Mouse (Mus musculus) heart, embryonic 11.5 days (tissue): ENCODE measurements around the gene Mrtfa. TPM values are rescaled to one million over a fixed set of nuclear protein-coding genes. Genes with fewer than 3 reads are reported as not detected.

Experiments
- ATAC-seq: fragments of 200-750 bp; cut with Nextera tagmentation; replicated peaks from 2 replicates; pipeline ENCODE4 v1.8.0; 2017; ENCODE audit warnings: moderate library complexity; ENCODE audit not compliant: insufficient number of reproducible peaks, low FRiP score, low TSS enrichment
- H3K27ac ChIP-seq: fragments of 300-500 bp; sonication (generic); 2 replicates; pipeline ENCODE4 v1.5.1; 2014; ENCODE audit warnings: mild to moderate bottlenecking, low read depth, low read length
- H3K27me3 ChIP-seq: fragments of 300-500 bp; sonication (generic); 2 replicates; pipeline ENCODE4 v1.6.1; 2014; ENCODE audit warnings: mild to moderate bottlenecking, low read length, mixed read lengths; ENCODE audit not compliant: control insufficient read depth, insufficient read depth
- H3K36me3 ChIP-seq: fragments of 300-500 bp; sonication (generic); 2 replicates; pipeline ENCODE4 v1.6.1; 2014; ENCODE audit warnings: mild to moderate bottlenecking, low read length, moderate library complexity, mixed read lengths; ENCODE audit not compliant: control insufficient read depth, insufficient read depth
- H3K4me1 ChIP-seq: fragments of 300-500 bp; sonication (generic); 2 replicates; pipeline ENCODE4 v1.6.1; 2014; ENCODE audit warnings: low read length; ENCODE audit not compliant: control insufficient read depth, insufficient read depth
- H3K4me2 ChIP-seq: fragments of 300-500 bp; sonication (generic); 2 replicates; pipeline ENCODE4 v1.6.1; 2014; ENCODE audit warnings: mild to moderate bottlenecking, moderate library complexity
- H3K4me3 ChIP-seq: fragments of 300-500 bp; sonication (generic); 2 replicates; pipeline ENCODE4 v1.5.1; 2014; ENCODE audit warnings: low read depth, low read length
- H3K9ac ChIP-seq: fragments of 300-500 bp; sonication (generic); 2 replicates; pipeline ENCODE4 v1.6.1; 2014; ENCODE audit warnings: mild to moderate bottlenecking, low read depth, low read length, moderate library complexity
- H3K9me3 ChIP-seq: fragments of 300-500 bp; sonication (generic); replicated peaks from 2 replicates; pipeline ENCODE4 v1.6.1; 2016; ENCODE audit warnings: low read length; ENCODE audit not compliant: control insufficient read depth
- WGBS: fragments of 180-500 bp; shearing (Covaris S2); extraction: QIAGEN DNeasy Blood & Tissue Kit; methylation state at CpG from one replicate; pipeline ENCODE4 v1.1.7; 2014; ENCODE audit not compliant: insufficient replicate concordance; 5-methylcytosine and 5-hydroxymethylcytosine counted together
- polyA plus RNA-seq: library from polyadenylated mRNA; unstranded; fragments of >200 nt; fragmentation: Nextera tagmentation; extraction: Ambion mirVana; gene quantifications from 2 replicates; pipeline ENCODE4 v1.2.1, GENCODE M21; 2014

Gene Mrtfa
- polyA plus RNA-seq, 1 experiment from 2014 or later: 20.9 TPM

- WGBS: 77% methylated on average over 5 of the region's 5 CpGs
Measured at GRCm38 (mm10) chr15:81015068-81015744, 175.4 kb downstream of the Mrtfa start.

DNA sequence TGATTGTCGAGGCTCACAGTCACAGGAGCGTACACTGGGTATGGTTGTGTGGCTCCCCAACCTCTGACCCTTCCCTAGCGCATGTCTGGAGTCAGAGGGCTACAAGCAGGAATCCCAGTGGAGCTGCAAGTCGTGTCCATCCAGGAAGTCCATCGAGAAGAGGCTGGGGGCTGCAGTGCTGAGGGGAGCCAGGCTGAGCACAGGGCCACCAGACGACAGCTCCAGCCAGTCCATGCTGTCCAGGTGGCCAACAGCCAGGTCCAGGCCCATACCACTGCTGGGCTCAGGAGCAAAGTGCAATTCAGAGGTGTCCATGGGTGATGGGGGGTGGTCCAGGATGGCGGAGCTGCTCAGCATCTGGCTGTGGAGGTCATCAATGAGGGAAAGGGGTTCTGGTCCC lies 177.4 kb downstream of the Mrtfa start:
- Histone ChIP-seq H3K9ac (no peak overlapping the region), H3K27me3 (no peaks in the 10 kb centered on the region), H3K4me3 (no peak overlapping the region), H3K9me3 (no peaks in the 10 kb centered on the region), H3K27ac (no peak overlapping the region), H3K4me1 (0 out of 2 replicates have a peak, but pooled peaks cover 2% of the 10 kb centered on the region), H3K36me3 (peaks cover 14% of the 10 kb centered on the region), H3K4me2 (no peak overlapping the region)
- WGBS: 84% methylated on average over 7 of the region's 7 CpGs
- no peak for ATAC-seq

More at GRCm38 (mm10) chr15:81015068-81015744, 175.4 kb downstream of the Mrtfa start:
- no peak overlapping the region for H3K4me2 ChIP-seq
- H3K9me3 ChIP-seq: no peaks in the 10 kb centered on the region
- no peaks in the 10 kb centered on the region for H3K4me1 ChIP-seq
- H3K9ac ChIP-seq: no peak overlapping the region
- no peak overlapping the region for H3K4me3 ChIP-seq
- H3K36me3 ChIP-seq: peaks cover 17% of the 10 kb centered on the region
- no peak overlapping the region for H3K27ac ChIP-seq
- no peaks in the 10 kb centered on the region for H3K27me3 ChIP-seq
- ATAC-seq: no peak

DNA sequence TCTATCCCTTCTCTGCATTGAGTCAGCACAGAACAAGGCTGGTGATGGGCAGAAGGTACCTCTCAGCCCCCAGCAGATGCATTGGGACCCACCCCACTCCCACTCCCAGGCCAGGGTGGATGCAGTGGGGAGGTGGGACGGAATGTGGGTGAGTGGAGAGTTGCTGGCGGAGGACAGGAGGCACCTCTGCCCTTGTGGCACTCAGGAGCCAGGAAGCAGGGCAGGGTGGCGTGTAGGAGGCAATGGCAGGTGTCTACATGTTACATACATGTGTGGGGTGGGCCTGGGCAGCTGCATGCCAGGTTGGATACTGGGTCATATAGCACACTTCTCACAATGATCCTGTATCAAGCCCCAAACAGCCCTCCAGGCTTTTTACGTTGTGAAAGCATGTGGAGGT lies 178.2 kb downstream of the Mrtfa start:
- no peak overlapping the region for H3K9ac ChIP-seq
- no peak overlapping the region for H3K4me3 ChIP-seq
- no peak overlapping the region for H3K4me2 ChIP-seq
- 0 out of 2 replicates have a peak, but pooled peaks cover 2% of the 10 kb centered on the region for H3K4me1 ChIP-seq
- H3K36me3 ChIP-seq: peaks cover 10% of the 10 kb centered on the region
- ATAC-seq: no peak
- H3K9me3 ChIP-seq: no peaks in the 10 kb centered on the region
- 89% methylated on average over 4 of the region's 4 CpGs for WGBS
- H3K27ac ChIP-seq: no peak overlapping the region
- no peaks in the 10 kb centered on the region for H3K27me3 ChIP-seq

GRCm38 (mm10) chr15:81011523-81011922 lies 179.0 kb downstream of the Mrtfa start:
- H3K4me3 ChIP-seq: no peak overlapping the region
- WGBS: 62% methylated on average over 2 of the region's 3 CpGs
- ATAC-seq: no peak
- H3K27ac ChIP-seq: no peak overlapping the region
- no peak overlapping the region for H3K9ac ChIP-seq
- peaks cover 7% of the 10 kb centered on the region for H3K36me3 ChIP-seq
- H3K4me1 ChIP-seq: 0 out of 2 replicates have a peak, but pooled peaks cover 2% of the 10 kb centered on the region
- no peaks in the 10 kb centered on the region for H3K9me3 ChIP-seq
- no peaks in the 10 kb centered on the region for H3K27me3 ChIP-seq
- H3K4me2 ChIP-seq: no peak overlapping the region

- Histone ChIP-seq H3K27ac (no peak overlapping the region), H3K9me3 (no peaks in the 10 kb centered on the region), H3K27me3 (no peaks in the 10 kb centered on the region), H3K36me3 (peaks cover 3% of the 10 kb centered on the region; the same call in 1 of the 2 replicates), H3K4me1 (0 out of 2 replicates have a peak, but pooled peaks cover 2% of the 10 kb centered on the region), H3K4me2 (no peak overlapping the region), H3K4me3 (no peak overlapping the region), H3K9ac (no peak overlapping the region)
- WGBS: 72% methylated on average over 7 of the region's 7 CpGs
- ATAC-seq: no peak
Measured at GRCm38 (mm10) chr15:81010114-81010513, 180.4 kb downstream of the Mrtfa start.

DNA sequence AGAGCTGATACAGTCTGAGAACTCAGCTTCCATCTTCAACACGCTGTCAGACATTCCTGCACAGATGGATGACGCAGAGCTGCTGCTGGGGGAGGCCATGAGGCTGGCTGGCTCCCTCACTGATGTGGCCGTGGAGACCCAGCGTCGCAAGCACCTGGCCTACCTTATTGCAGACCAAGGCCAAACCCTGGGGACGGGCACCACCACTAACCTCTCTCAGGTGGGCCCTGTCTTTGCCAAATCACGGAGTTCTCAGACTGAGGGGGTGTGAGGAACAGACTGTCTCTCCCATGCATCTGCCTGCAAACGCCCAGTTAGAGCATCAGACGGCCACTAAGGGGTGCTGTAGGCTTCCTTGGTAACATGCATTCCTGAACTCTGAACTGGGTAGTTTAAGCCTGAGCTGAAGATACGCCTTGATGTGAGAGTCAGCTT lies 181.9 kb downstream of the Mrtfa start:
- no peak overlapping the region for H3K27ac ChIP-seq
- peaks cover 2% of the 10 kb centered on the region; the same call in 1 of the 2 replicates for H3K36me3 ChIP-seq
- no peak overlapping the region for H3K4me3 ChIP-seq
- H3K27me3 ChIP-seq: no peaks in the 10 kb centered on the region
- WGBS: 53% methylated on average over 10 of the region's 10 CpGs
- no peaks in the 10 kb centered on the region for H3K9me3 ChIP-seq
- H3K4me1 ChIP-seq: 0 out of 2 replicates have a peak, but pooled peaks cover 2% of the 10 kb centered on the region
- H3K9ac ChIP-seq: no peak overlapping the region
- no peak for ATAC-seq
- no peak overlapping the region for H3K4me2 ChIP-seq

- Histone ChIP-seq H3K4me3 (no peak overlapping the region), H3K36me3 (peaks cover 4% of the 10 kb centered on the region; the same call in 1 of the 2 replicates), H3K4me1 (0 out of 2 replicates have a peak, but pooled peaks cover 2% of the 10 kb centered on the region), H3K9ac (no peak overlapping the region), H3K9me3 (no peaks in the 10 kb centered on the region), H3K27ac (no peak overlapping the region), H3K4me2 (no peak overlapping the region), H3K27me3 (no peaks in the 10 kb centered on the region)
- ATAC-seq: no peak
- WGBS: 88% methylated on average over 8 of the region's 8 CpGs
Measured at GRCm38 (mm10) chr15:81007905-81008304, 182.7 kb downstream of the Mrtfa start.

- Histone ChIP-seq H3K36me3 (0 out of 2 replicates have a peak, but pooled peaks cover 4% of the 10 kb centered on the region), H3K9me3 (no peaks in the 10 kb centered on the region), H3K4me2 (no peak overlapping the region), H3K27me3 (no peaks in the 10 kb centered on the region), H3K4me3 (no peak overlapping the region), H3K9ac (no peak overlapping the region), H3K4me1 (0 out of 2 replicates have a peak, but pooled peaks cover 2% of the 10 kb centered on the region), H3K27ac (no peak overlapping the region)
- ATAC-seq: no peak
- 97% methylated on average over 9 of the region's 9 CpGs for WGBS
Measured at GRCm38 (mm10) chr15:81007339-81007738, 183.2 kb downstream of the Mrtfa start.
